Mouse (Mus musculus) midbrain, embryonic 11.5 days (tissue): ENCODE results near the gene Strn4. TPM values are rescaled to one million over a fixed set of nuclear protein-coding genes. Genes with fewer than 3 reads are reported as not detected.

Experiments
- ATAC-seq: fragments of 200-750 bp; cut with Nextera tagmentation; 2 replicates; pipeline ENCODE4 v1.8.0; 2017; ENCODE audit warnings: moderate TSS enrichment, moderate library complexity; ENCODE audit not compliant: low FRiP score
- DNase-seq: peaks from one replicate; pipeline ENCODE4 v3.0.0; 2015; ENCODE audit warnings: low spot score; ENCODE audit errors: missing footprints
- H3K27ac ChIP-seq: fragments of 300-500 bp; sonication (generic); 2 replicates; pipeline ENCODE4 v1.5.1; 2014; ENCODE audit warnings: low read depth, low read length
- H3K27me3 ChIP-seq: fragments of 300-500 bp; sonication (generic); 2 replicates; pipeline ENCODE4 v1.6.1; 2014; ENCODE audit warnings: mild to moderate bottlenecking, low read length, moderate library complexity, mixed read lengths; ENCODE audit not compliant: control insufficient read depth, insufficient read depth
- H3K36me3 ChIP-seq: fragments of 300-500 bp; sonication (generic); 2 replicates; pipeline ENCODE4 v1.6.1; 2014; ENCODE audit warnings: mild to moderate bottlenecking, low read length, moderate library complexity, mixed read lengths; ENCODE audit not compliant: control insufficient read depth, insufficient read depth
- H3K4me1 ChIP-seq: fragments of 300-500 bp; sonication (generic); 2 replicates; pipeline ENCODE4 v1.6.1; 2014; ENCODE audit warnings: low read length; ENCODE audit not compliant: control insufficient read depth, insufficient read depth
- H3K4me2 ChIP-seq: fragments of 300-500 bp; sonication (generic); 2 replicates; pipeline ENCODE4 v1.6.1; 2014; ENCODE audit warnings: mild to moderate bottlenecking, moderate library complexity
- H3K4me3 ChIP-seq: fragments of 300-500 bp; sonication (generic); 2 replicates; pipeline ENCODE4 v1.5.1; 2014; ENCODE audit warnings: low read depth, low read length
- H3K9ac ChIP-seq: fragments of 300-500 bp; sonication (generic); 2 replicates; pipeline ENCODE4 v1.6.1; 2014; ENCODE audit warnings: low read length
- H3K9me3 ChIP-seq: fragments of 300-500 bp; sonication (generic); 2 replicates; pipeline ENCODE4 v1.6.1; 2016; ENCODE audit warnings: low read length; ENCODE audit not compliant: control insufficient read depth
- WGBS: fragments of 180-500 bp; shearing (Covaris S2); extraction: QIAGEN DNeasy Blood & Tissue Kit; methylation state at CpG from one replicate; pipeline ENCODE4 v1.1.7; 2014; 5-methylcytosine and 5-hydroxymethylcytosine counted together
- polyA plus RNA-seq: library from polyadenylated mRNA; unstranded; fragments of >200 nt; fragmentation: Nextera tagmentation; extraction: Ambion mirVana; gene quantifications from 2 replicates; pipeline ENCODE4 v1.2.1, GENCODE M21; 2014

Gene Strn4
- polyA plus RNA-seq, 1 experiment from 2014 or later = 115 TPM

- WGBS = under 1% methylated on average over 33 of the region's 33 CpGs
- no peak overlapping the region; the same call in 1 of the 2 replicates for H3K9ac ChIP-seq
- peak; percentile 95 for ATAC-seq
Observed at GRCm38 (mm10) chr7:16874756-16875309, 59.1 kb downstream of the Strn4 start.

GRCm38 (mm10) chr7:16875310-16875325, 59.4 kb downstream of the Strn4 start, which contains the start of gene Dact3:
Gene Dact3, plus strand, starts transcription at chr7:16875317.
- WGBS = 0% methylated on average over 1 of the region's 1 CpGs
- no peak for DNase-seq
- Histone ChIP-seq H3K4me3 (peak within 1 kb of the TSS; percentile 50), H3K9me3 (no peaks in the 10 kb centered on the region), H3K27me3 (no peaks in the 10 kb centered on the region), H3K9ac (peak within 1 kb of the TSS; percentile 80), H3K36me3 (no peaks in the 10 kb centered on the region), H3K4me2 (peak within 1 kb of the TSS; percentile 75), H3K4me1 (peaks cover 21% of the 10 kb centered on the region), H3K27ac (peak within 1 kb of the TSS; percentile 57)
- ATAC-seq = no peak

More at GRCm38 (mm10) chr7:16874756-16875309, 59.1 kb downstream of the Strn4 start:
- H3K27ac ChIP-seq = peak overlapping the region; percentile 57
- peak overlapping the region; percentile 75 for H3K4me2 ChIP-seq
- DNase-seq = peak; percentile 100
- peak overlapping the region; percentile 50 for H3K4me3 ChIP-seq
- peaks cover 19% of the 10 kb centered on the region for H3K4me1 ChIP-seq
- no peaks in the 10 kb centered on the region for H3K9me3 ChIP-seq
- no peaks in the 10 kb centered on the region for H3K27me3 ChIP-seq
- H3K36me3 ChIP-seq = no peaks in the 10 kb centered on the region

GRCm38 (mm10) chr7:16875326-16875725, 59.6 kb downstream of the Strn4 start:
- Histone ChIP-seq H3K4me1 (peaks cover 23% of the 10 kb centered on the region), H3K4me2 (peak overlapping the region; percentile 75), H3K9me3 (no peaks in the 10 kb centered on the region), H3K36me3 (no peaks in the 10 kb centered on the region), H3K27ac (0 out of 2 replicates have a peak overlapping the region, but pooled peaks have one; percentile 1), H3K27me3 (no peaks in the 10 kb centered on the region), H3K4me3 (peak overlapping the region; percentile 50), H3K9ac (peak overlapping the region; percentile 80)
- DNase-seq (no peak), ATAC-seq (no peak; the same call in 1 of the 2 replicates)
- 0% methylated on average over 40 of the region's 42 CpGs for WGBS

- Histone ChIP-seq H3K4me1 (peaks cover 30% of the 10 kb centered on the region), H3K9me3 (no peaks in the 10 kb centered on the region), H3K27me3 (no peaks in the 10 kb centered on the region), H3K27ac (no peak overlapping the region), H3K9ac (peak overlapping the region; percentile 80), H3K4me2 (peak overlapping the region; percentile 75), H3K36me3 (no peaks in the 10 kb centered on the region), H3K4me3 (peak overlapping the region; percentile 50)
- WGBS = 9% methylated on average over 11 of the region's 11 CpGs
- DNase-seq (peak; percentile 89), ATAC-seq (no peak)
Observed at GRCm38 (mm10) chr7:16876006-16876405, 60.3 kb downstream of the Strn4 start.

- 2% methylated on average over 12 of the region's 13 CpGs for WGBS
- Histone ChIP-seq H3K27ac (no peak overlapping the region; the same call in 1 of the 2 replicates), H3K4me2 (peak overlapping the region; percentile 75), H3K36me3 (no peaks in the 10 kb centered on the region), H3K9ac (peak overlapping the region; percentile 45; the same call in 1 of the 2 replicates), H3K9me3 (no peaks in the 10 kb centered on the region), H3K27me3 (no peaks in the 10 kb centered on the region), H3K4me3 (peak overlapping the region; percentile 50), H3K4me1 (peaks cover 30% of the 10 kb centered on the region)
- DNase-seq (peak; percentile 94), ATAC-seq (no peak)
Observed at GRCm38 (mm10) chr7:16876608-16877007, 60.9 kb downstream of the Strn4 start.

GRCm38 (mm10) chr7:16877717-16878116, 62.0 kb downstream of the Strn4 start:
- WGBS = 82% methylated on average over 3 of the region's 3 CpGs
- H3K9ac ChIP-seq = no peak overlapping the region
- no peak overlapping the region for H3K4me3 ChIP-seq
- no peak overlapping the region for H3K4me2 ChIP-seq
- H3K27ac ChIP-seq = no peak overlapping the region
- H3K36me3 ChIP-seq = peaks cover 2% of the 10 kb centered on the region; the same call in 1 of the 2 replicates
- no peaks in the 10 kb centered on the region for H3K27me3 ChIP-seq
- no peaks in the 10 kb centered on the region for H3K9me3 ChIP-seq
- DNase-seq (no peak), ATAC-seq (no peak)
- peaks cover 30% of the 10 kb centered on the region for H3K4me1 ChIP-seq

- ATAC-seq (peak; percentile 75), DNase-seq (peak; percentile 95)
- Histone ChIP-seq H3K27me3 (peaks cover 15% of the 10 kb centered on the region), H3K4me2 (peak overlapping the region; percentile 30), H3K27ac (peak overlapping the region; percentile 84), H3K36me3 (peaks cover 2% of the 10 kb centered on the region; the same call in 1 of the 2 replicates), H3K4me1 (peaks cover 30% of the 10 kb centered on the region), H3K9me3 (no peaks in the 10 kb centered on the region), H3K9ac (peak overlapping the region; percentile 26), H3K4me3 (no peak overlapping the region)
- 21% methylated on average over 9 of the region's 9 CpGs for WGBS
Observed at GRCm38 (mm10) chr7:16879796-16880547, 64.3 kb downstream of the Strn4 start.

GRCm38 (mm10) chr7:16880615-16881014, 64.9 kb downstream of the Strn4 start:
- H3K9me3 ChIP-seq = peaks cover 1% of the 10 kb centered on the region; the same call in 1 of the 2 replicates
- H3K9ac ChIP-seq = peak overlapping the region; percentile 26; the same call in 1 of the 2 replicates
- H3K36me3 ChIP-seq = peaks cover 2% of the 10 kb centered on the region; the same call in 1 of the 2 replicates
- 18% methylated on average over 5 of the region's 5 CpGs for WGBS
- H3K4me2 ChIP-seq = peak overlapping the region; percentile 30
- ATAC-seq = peak; percentile 3; the same call in 1 of the 2 replicates
- H3K4me3 ChIP-seq = no peak overlapping the region
- H3K27ac ChIP-seq = peak overlapping the region; percentile 84
- no peak for DNase-seq
- H3K4me1 ChIP-seq = peaks cover 29% of the 10 kb centered on the region
- H3K27me3 ChIP-seq = peaks cover 22% of the 10 kb centered on the region

- peaks cover 14% of the 10 kb centered on the region for H3K4me1 ChIP-seq
- 95% methylated on average over 6 of the region's 6 CpGs for WGBS
- ATAC-seq (no peak), DNase-seq (no peak)
- H3K27ac ChIP-seq = no peak overlapping the region
- no peak overlapping the region for H3K4me3 ChIP-seq
- peaks cover 7% of the 10 kb centered on the region for H3K9me3 ChIP-seq
- no peak overlapping the region for H3K4me2 ChIP-seq
- peaks cover 39% of the 10 kb centered on the region for H3K27me3 ChIP-seq
- no peak overlapping the region for H3K9ac ChIP-seq
- H3K36me3 ChIP-seq = peaks cover 8% of the 10 kb centered on the region; the same call in 1 of the 2 replicates
Observed at GRCm38 (mm10) chr7:16883162-16883561, 67.5 kb downstream of the Strn4 start.
